Mouse (Mus musculus): ENCODE measurements around the gene Itgb3. TPM values are rescaled to one million over a fixed set of nuclear protein-coding genes. Genes with fewer than 3 reads are reported as not detected.

Gene Itgb3
- polyA plus RNA-seq, 1 experiment from 2014 or later: 16.0 TPM

DNA sequence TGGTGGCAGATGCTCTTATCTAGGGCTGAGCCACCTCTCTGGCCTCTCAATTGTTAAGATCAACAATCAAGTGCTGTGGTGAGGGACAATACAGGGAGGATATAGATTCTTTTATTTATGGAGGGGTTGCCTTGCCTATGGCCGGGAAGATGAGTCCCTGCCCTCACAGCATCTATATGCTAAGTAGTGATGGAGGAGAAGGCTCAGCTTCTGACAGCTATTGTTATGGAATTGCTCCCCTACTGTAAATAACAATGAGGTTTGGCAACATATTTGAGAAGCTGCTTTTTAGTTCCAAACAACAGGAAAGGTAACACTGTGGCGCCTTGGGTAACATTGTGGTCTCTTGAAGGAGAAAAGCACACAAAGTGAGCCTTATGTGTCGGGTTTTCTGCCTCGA is 7.1 kb upstream of the Itgb3 start:
- ATAC-seq: no peak
- WGBS (ENCODE audit: insufficient replicate concordance): 69% methylated on average over 4 of the region's 4 CpGs

DNA sequence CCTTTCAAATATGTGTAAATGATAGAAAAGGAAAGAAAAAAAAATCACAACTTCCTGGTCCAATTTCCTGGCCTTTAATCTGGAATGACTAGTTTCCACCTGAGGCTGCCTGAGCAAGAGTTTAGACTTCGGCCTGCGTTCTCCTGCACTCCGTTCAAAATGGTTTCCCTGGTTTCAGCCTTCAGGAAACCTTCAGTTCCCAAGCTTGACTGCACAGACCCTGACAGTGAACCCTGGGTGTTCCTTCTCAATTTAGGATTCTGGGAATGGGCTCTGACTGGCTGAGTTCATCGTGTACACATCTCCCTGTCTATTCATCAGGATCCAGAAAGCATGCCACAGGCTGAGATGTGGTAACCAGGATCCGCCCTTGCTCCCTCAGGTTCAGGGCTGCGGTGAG is 3.6 kb upstream of the Itgb3 start:
- WGBS (ENCODE audit: insufficient replicate concordance): 61% methylated on average over 6 of the region's 6 CpGs

More for the DNA sequence above, 7.1 kb upstream of the Itgb3 start:
- Histone ChIP-seq H3K36me3 (replicated peaks; ENCODE audit: insufficient read depth, low read length) (no peaks in the 10 kb centered on the region), H3K9me3 (ENCODE audit: low read length) (no peaks in the 10 kb centered on the region), H3K4me1 (ENCODE audit: insufficient read depth) (peaks cover 3% of the 10 kb centered on the region; the same call in 1 of the 2 replicates), H3K27ac (ENCODE audit: low read depth) (no peak overlapping the region), H3K4me3 (ENCODE audit: low read depth, low read length) (no peak overlapping the region), H3K4me2 (ENCODE audit: low read depth, low read length) (no peak overlapping the region), H3K27me3 (ENCODE audit: insufficient read depth, low read length) (no peaks in the 10 kb centered on the region), H3K9ac (replicated peaks) (no peak overlapping the region)
- TF ChIP-seq EP300 (IDR thresholded peaks at IDR 0.05; ENCODE audit: low read depth) (no peak), CTCF (IDR thresholded peaks at IDR 0.05; ENCODE audit: low read depth) (no peak)
- DNase-seq: no peak

DNA sequence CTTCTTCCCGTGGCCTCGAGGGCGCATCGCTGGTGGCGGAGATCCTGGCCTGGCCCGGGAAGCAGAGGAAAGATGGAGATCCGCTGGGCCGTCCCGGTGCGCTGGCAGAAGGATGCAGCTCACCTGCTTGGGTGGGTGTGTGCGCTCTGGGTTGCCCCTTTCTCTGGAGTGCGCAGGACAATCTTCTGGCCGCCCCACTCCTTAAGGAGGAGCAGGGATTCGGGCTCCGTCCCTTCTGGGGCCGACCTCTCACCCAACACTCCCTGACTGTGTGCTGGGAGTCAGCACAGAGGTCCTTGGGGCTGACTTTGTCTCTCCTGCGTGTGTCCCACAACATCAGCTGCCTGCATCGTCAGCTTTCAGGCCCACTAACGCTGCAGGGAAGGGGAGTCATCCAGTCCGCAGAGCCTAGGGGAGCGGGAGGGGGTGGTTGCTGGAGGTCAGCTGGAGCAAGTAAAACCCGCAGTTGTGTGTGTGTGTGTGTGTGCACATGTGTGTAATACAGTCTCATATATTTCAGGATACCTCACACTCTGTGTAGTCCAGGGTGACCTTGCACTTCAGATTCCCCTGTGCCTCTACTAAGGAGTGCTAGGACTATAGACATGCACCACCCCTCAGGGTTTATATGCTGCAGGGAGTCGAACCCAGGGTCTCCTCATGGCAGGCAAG is 585 bp downstream of the Itgb3 start:
- Histone ChIP-seq H3K9ac (replicated peaks) (peak overlapping the region; percentile 65), H3K27ac (ENCODE audit: low read depth) (peak overlapping the region; percentile 56), H3K9me3 (ENCODE audit: low read length) (no peaks in the 10 kb centered on the region), H3K4me2 (ENCODE audit: low read depth, low read length) (peak overlapping the region; percentile 77), H3K4me3 (ENCODE audit: low read depth, low read length) (peak overlapping the region; percentile 51), H3K27me3 (ENCODE audit: insufficient read depth, low read length) (peaks cover 12% of the 10 kb centered on the region; the same call in 1 of the 2 replicates), H3K36me3 (replicated peaks; ENCODE audit: insufficient read depth, low read length) (no peaks in the 10 kb centered on the region), H3K4me1 (ENCODE audit: insufficient read depth) (peaks cover 23% of the 10 kb centered on the region)
- 2% methylated on average over 22 of the region's 23 CpGs for WGBS (ENCODE audit: insufficient replicate concordance)
- ATAC-seq (peak; percentile 13), DNase-seq (no peak)
- TF ChIP-seq CTCF (IDR thresholded peaks at IDR 0.05; ENCODE audit: low read depth) (no peak), EP300 (IDR thresholded peaks at IDR 0.05; ENCODE audit: low read depth) (no peak)

More for the DNA sequence above, 3.6 kb upstream of the Itgb3 start:
- Histone ChIP-seq H3K9me3 (ENCODE audit: low read length) (no peaks in the 10 kb centered on the region), H3K4me3 (ENCODE audit: low read depth, low read length) (no peak overlapping the region), H3K27me3 (ENCODE audit: insufficient read depth, low read length) (peaks cover 9% of the 10 kb centered on the region; the same call in 1 of the 2 replicates), H3K4me2 (ENCODE audit: low read depth, low read length) (no peak overlapping the region), H3K4me1 (ENCODE audit: insufficient read depth) (peaks cover 8% of the 10 kb centered on the region), H3K36me3 (replicated peaks; ENCODE audit: insufficient read depth, low read length) (no peaks in the 10 kb centered on the region), H3K9ac (replicated peaks) (no peak overlapping the region), H3K27ac (ENCODE audit: low read depth) (no peak overlapping the region)
- no peak for TF ChIP-seq CTCF (IDR thresholded peaks at IDR 0.05; ENCODE audit: low read depth)
- TF ChIP-seq EP300 (IDR thresholded peaks at IDR 0.05; ENCODE audit: low read depth): no peak
- ATAC-seq: no peak
- no peak for DNase-seq

DNA sequence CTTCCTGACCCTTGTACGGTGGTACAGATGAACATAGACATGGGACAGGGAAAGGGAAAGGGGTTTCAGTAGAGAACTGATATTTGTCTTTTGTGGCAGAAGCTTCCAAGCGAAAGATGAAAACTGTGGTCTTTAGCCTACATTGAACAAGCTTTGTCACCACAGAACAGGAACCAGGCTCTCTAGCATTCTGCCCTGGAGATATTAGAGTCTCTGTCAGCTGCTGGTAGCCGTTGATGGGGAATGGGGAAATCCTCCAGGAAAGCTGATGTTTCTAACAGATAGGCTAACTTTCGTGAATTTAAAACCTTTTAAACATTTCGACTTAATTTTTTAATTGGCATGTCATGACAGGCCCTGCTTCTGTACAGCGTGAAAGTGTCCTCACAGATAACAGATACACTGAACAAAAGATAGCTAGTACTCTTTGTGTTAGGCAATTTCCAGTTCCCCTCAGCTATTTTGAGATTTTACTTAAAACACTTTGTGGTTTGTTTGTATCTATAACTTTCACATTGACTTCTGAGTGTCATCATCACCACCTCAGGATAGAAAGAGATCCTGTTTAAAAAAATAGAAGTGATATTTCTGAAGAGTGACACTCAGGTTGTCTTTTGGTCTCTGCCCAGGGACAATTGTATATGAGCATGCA is 1.4 kb downstream of the Itgb3 start:
- 24% methylated on average over 6 of the region's 6 CpGs for WGBS (ENCODE audit: insufficient replicate concordance)
- Histone ChIP-seq H3K9me3 (ENCODE audit: low read length) (no peaks in the 10 kb centered on the region), H3K9ac (replicated peaks) (no peak overlapping the region), H3K27me3 (ENCODE audit: insufficient read depth, low read length) (peaks cover 12% of the 10 kb centered on the region; the same call in 1 of the 2 replicates), H3K36me3 (replicated peaks; ENCODE audit: insufficient read depth, low read length) (no peaks in the 10 kb centered on the region), H3K4me3 (ENCODE audit: low read depth, low read length) (peak overlapping the region; percentile 51), H3K4me2 (ENCODE audit: low read depth, low read length) (peak overlapping the region; percentile 77), H3K4me1 (ENCODE audit: insufficient read depth) (peaks cover 26% of the 10 kb centered on the region), H3K27ac (ENCODE audit: low read depth) (0 out of 2 replicates have a peak overlapping the region, but pooled peaks have one; percentile 56)
- DNase-seq (no peak), ATAC-seq (no peak)
- TF ChIP-seq EP300 (IDR thresholded peaks at IDR 0.05; ENCODE audit: low read depth) (no peak), CTCF (IDR thresholded peaks at IDR 0.05; ENCODE audit: low read depth) (no peak)

DNA sequence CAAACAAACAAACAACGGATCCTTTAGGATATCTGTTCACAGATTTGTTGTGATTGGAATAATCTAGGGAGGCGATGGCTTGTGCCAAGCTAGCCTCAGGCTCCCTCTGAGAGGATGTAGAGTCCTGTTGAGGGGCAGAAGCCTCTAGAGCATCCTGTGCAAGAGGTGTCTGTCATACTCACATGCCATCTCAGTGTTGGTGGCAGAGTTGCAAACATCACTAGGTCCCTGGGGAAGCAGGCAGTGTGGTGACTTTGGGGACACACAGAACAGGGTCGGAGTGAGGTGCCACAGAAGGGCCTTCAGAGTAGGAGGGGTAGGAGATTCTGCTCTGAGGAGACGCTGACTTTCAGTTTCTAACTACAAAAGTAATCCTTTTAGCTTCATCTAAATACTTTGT is 1.9 kb downstream of the Itgb3 start:
- Histone ChIP-seq H3K4me2 (ENCODE audit: low read depth, low read length) (peak overlapping the region; percentile 22; the same call in 1 of the 2 replicates), H3K27me3 (ENCODE audit: insufficient read depth, low read length) (peaks cover 12% of the 10 kb centered on the region; the same call in 1 of the 2 replicates), H3K36me3 (replicated peaks; ENCODE audit: insufficient read depth, low read length) (no peaks in the 10 kb centered on the region), H3K4me1 (ENCODE audit: insufficient read depth) (peaks cover 28% of the 10 kb centered on the region), H3K4me3 (ENCODE audit: low read depth, low read length) (no peak overlapping the region), H3K27ac (ENCODE audit: low read depth) (no peak overlapping the region), H3K9me3 (ENCODE audit: low read length) (no peaks in the 10 kb centered on the region), H3K9ac (replicated peaks) (no peak overlapping the region)
- ATAC-seq (no peak), DNase-seq (no peak)
- TF ChIP-seq CTCF (IDR thresholded peaks at IDR 0.05; ENCODE audit: low read depth) (no peak), EP300 (IDR thresholded peaks at IDR 0.05; ENCODE audit: low read depth) (no peak)
- WGBS (ENCODE audit: insufficient replicate concordance): 37% methylated on average over 4 of the region's 4 CpGs

DNA sequence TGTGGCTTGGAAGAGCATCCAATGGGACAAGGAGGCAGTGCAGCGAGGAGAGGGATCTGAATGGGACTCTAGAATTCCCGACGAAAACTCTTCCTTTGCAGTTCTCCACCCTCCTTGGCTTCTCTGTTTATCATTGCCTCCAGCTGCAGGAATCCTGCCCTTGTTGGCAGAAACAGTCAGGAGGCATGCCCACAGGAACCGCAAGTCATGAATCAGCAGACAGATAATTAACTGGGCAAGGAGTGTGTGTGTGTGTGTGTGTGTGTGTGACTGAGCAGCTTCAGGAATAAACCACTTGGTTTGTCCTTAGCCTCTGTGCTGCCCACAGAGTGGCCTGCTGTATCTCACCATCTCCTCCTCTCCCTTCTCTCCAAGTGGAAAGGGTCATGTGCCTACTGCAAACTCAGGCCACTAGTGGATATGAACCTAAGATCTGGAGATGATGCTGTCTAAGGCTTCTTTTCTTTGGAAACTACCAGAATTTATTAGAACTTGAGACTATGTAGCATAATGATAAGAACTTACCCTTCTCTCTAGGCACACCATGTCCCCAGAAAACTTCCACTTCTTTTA is 3.9 kb downstream of the Itgb3 start:
- no peaks in the 10 kb centered on the region for H3K36me3 ChIP-seq (replicated peaks; ENCODE audit: insufficient read depth, low read length)
- WGBS (ENCODE audit: insufficient replicate concordance): 30% methylated on average over 4 of the region's 4 CpGs
- H3K27ac ChIP-seq (ENCODE audit: low read depth): no peak overlapping the region
- peak; percentile 56; the same call in 1 of the 2 replicates for TF ChIP-seq EP300 (IDR thresholded peaks at IDR 0.05; ENCODE audit: low read depth)
- TF ChIP-seq CTCF (IDR thresholded peaks at IDR 0.05; ENCODE audit: low read depth): no peak
- no peak overlapping the region for H3K4me3 ChIP-seq (ENCODE audit: low read depth, low read length)
- H3K4me2 ChIP-seq (ENCODE audit: low read depth, low read length): no peak overlapping the region
- ATAC-seq (0 out of 2 replicates have a peak, but pooled peaks have one; percentile 28), DNase-seq (no peak)
- H3K9me3 ChIP-seq (ENCODE audit: low read length): no peaks in the 10 kb centered on the region
- peaks cover 12% of the 10 kb centered on the region; the same call in 1 of the 2 replicates for H3K27me3 ChIP-seq (ENCODE audit: insufficient read depth, low read length)
- peaks cover 28% of the 10 kb centered on the region for H3K4me1 ChIP-seq (ENCODE audit: insufficient read depth)
- no peak overlapping the region for H3K9ac ChIP-seq (replicated peaks)

Measured in liver, postnatal 0 days (tissue).